Mouse (Mus musculus): ENCODE data around the gene Olfr324.

GRCm38 (mm10) chr11:58577430-58577829, 17.5 kb upstream of the Olfr324 start, which contains the start of gene Olfr325:
- TF ChIP-seq POLR2A (IDR thresholded peaks at IDR 0.05; ENCODE audit: control insufficient read depth, extremely low read depth, insufficient read depth, low read length, poor library complexity) (no peak), CTCF (IDR thresholded peaks at IDR 0.05; ENCODE audit: borderline replicate concordance, control insufficient read depth, extremely low read depth, insufficient read depth, low read length, poor library complexity) (no peak)

All from thymus, adult 2 months (tissue).